8 mouse cellular contexts compared by ENCODE assay signal in genomic region chr3:153912546-153913509, GRCm38 (mm10). TPM values are rescaled to one million over a fixed set of nuclear protein-coding genes. Genes with fewer than 3 reads are reported as not detected.
DNase-seq lines count a peak whose midpoint lies in the region; ATAC-seq and TF ChIP-seq lines count a peak whose summit lies in the region.

Rabggtb (minus strand) TSS chr3:153913009.

- peak within 1 kb of the TSS; percentile 77 for H3K4me2 ChIP-seq in hindbrain, postnatal 0 days (ENCODE audit: low read depth, low read length)

- H3K4me1 ChIP-seq in hindbrain, postnatal 0 days (ENCODE audit: insufficient read depth, low read length): peaks cover 21% of the 10 kb centered on the region

- H3K27me3 ChIP-seq in hindbrain, postnatal 0 days (ENCODE audit: insufficient read depth, low read length): no peaks in the 10 kb centered on the region

- H3K27ac ChIP-seq in gastrocnemius, adult 2 months: peak within 1 kb of the TSS; percentile 98
- peak within 1 kb of the TSS; percentile 96 for H3K27ac ChIP-seq in hindbrain, postnatal 0 days
- peak within 1 kb of the TSS; percentile 99 for H3K27ac ChIP-seq in left cerebral cortex, adult 2 months

- no peaks in the 10 kb centered on the region for H3K9me3 ChIP-seq in hindbrain, postnatal 0 days (ENCODE audit: low read length)

- ATAC-seq in hindbrain, postnatal 0 days: peak; percentile 98
- peak; percentile 95 for ATAC-seq in megakaryocyte, adult 5-6 weeks (ENCODE audit: poor library complexity, severe bottlenecking)

- no peak for TF ChIP-seq CTCF in gastrocnemius, adult 2 months (IDR thresholded peaks at IDR 0.05)
- TF ChIP-seq CTCF in hindbrain, postnatal 0 days (IDR thresholded peaks at IDR 0.05; ENCODE audit: low read depth): no peak
- no peak; the same call in 1 of the 2 replicates for TF ChIP-seq CTCF in left cerebral cortex, adult 2 months (IDR thresholded peaks at IDR 0.05)

- DNase-seq in T-cell, adult 2 months (ENCODE audit: low spot score): peak; percentile 93
- DNase-seq in cerebellum, postnatal 4 days (ENCODE audit: low spot score in 2 of 2): peak; percentile 84 to 94
- peak; percentile 97 for DNase-seq in gastrocnemius, adult 2 months
- DNase-seq in hindbrain, postnatal 0 days (ENCODE audit: low spot score): peak; percentile 98
- peak; percentile 96 for DNase-seq in left cerebral cortex, adult 2 months (ENCODE audit: extremely low spot score in 1 of 2, low spot score in 2 of 2)
- DNase-seq in right cerebral cortex, adult 2 months (ENCODE audit: low spot score in 2 of 2): peak; percentile 95 to 97
- peak; percentile 95 for DNase-seq in urinary bladder, postnatal 14 days (ENCODE audit: low spot score)

- peak within 1 kb of the TSS; percentile 97 for H3K4me3 ChIP-seq in gastrocnemius, adult 2 months
- H3K4me3 ChIP-seq in hindbrain, postnatal 0 days (ENCODE audit: low read length): peak within 1 kb of the TSS; percentile 87
- H3K4me3 ChIP-seq in left cerebral cortex, adult 2 months: peak within 1 kb of the TSS; percentile 78

- H3K36me3 ChIP-seq in hindbrain, postnatal 0 days (ENCODE audit: insufficient read depth, low read length): peaks cover 27% of the 10 kb centered on the region

- H3K9ac ChIP-seq in hindbrain, postnatal 0 days (replicated peaks; ENCODE audit: low read length): peak within 1 kb of the TSS; percentile 92

- intact Hi-C loops in gastrocnemius, adult 2 months (cut with DNase I): loop anchor here (1.0 kb wide), 1 partner anchor 31 kb away; the partner anchor contains the start of gene Acadm
- intact Hi-C loops in left cerebral cortex, adult 2 months (cut with DNase I): loop anchor here (1.0 kb wide), 2 partner anchors 31 to 188 kb away; partner anchors contain the start of genes Acadm and St6galnac3

- WGBS in hindbrain, postnatal 0 days: under 1% methylated on average over 65 of the region's 65 CpGs

RNA-seq across cellular contexts. Expression of gene Rabggtb, which starts in this region (rescaled TPM):
- total RNA-seq in gastrocnemius, adult 2 months (2021): 10 to 100 TPM; 63.7 to 65.2 TPM
- 60.9 and 68.5 TPM in 2 replicates for total RNA-seq in hindbrain, postnatal 0 days (2014; rRNA removed)
- 62.5 and 63.3 TPM in 2 replicates for polyA plus RNA-seq in hindbrain, postnatal 0 days (2015; fragmentation: Nextera tagmentation; extraction: Ambion mirVana)
- total RNA-seq in left cerebral cortex, adult 2 months (2021): 10 to 100 TPM; 69.2 to 70.8 TPM
- 46.1 and 63.0 TPM in 2 replicates for total RNA-seq in megakaryocyte, adult 5-6 weeks (2015)
- 54.2 and 60.8 TPM in 2 replicates for total RNA-seq in megakaryocyte, adult 5-6 weeks (2017)

Comparison
In these comparisons a context has a peak if more than half of its experiments do, and no peak if none do; other contexts are left out.
1. Peak in every context shown above with its lines: DNase-seq, ATAC-seq, H3K4me3 ChIP-seq and H3K27ac ChIP-seq.